Mouse (Mus musculus) B cell, adult 2 months (primary cell): ENCODE results near the gene Sarm1.
A peak's percentile ranks its signal among the peaks of the same experiment; 100 is the strongest.
"Not testable (repeated sequence)": the region's sequence is repeated elsewhere in the genome, so short reads cannot be mapped to it uniquely, and the experiment has no call there.

Source experiments
- DNase-seq, 2 experiments: peaks; one replicate each; pipeline ENCODE4 v3.0.0; 2022

Sarm1 gene

GRCm38 (mm10) chr11:78497544-78498522 is at the start of gene Sarm1:
Gene Sarm1, minus strand, starts transcription at chr11:78497754.
- DNase-seq, result peak; percentile 99 to 100

- no peak for DNase-seq
Measured at GRCm38 (mm10) chr11:78545181-78545580, 47.6 kb upstream of the Sarm1 start.

- DNase-seq, result no peak
Measured at GRCm38 (mm10) chr11:78544449-78545111, 47.0 kb upstream of the Sarm1 start.

- DNase-seq, result no peak
Measured at GRCm38 (mm10) chr11:78540358-78540757, 42.8 kb upstream of the Sarm1 start.

- DNase-seq, result no peak
Measured at GRCm38 (mm10) chr11:78536690-78537084, 39.1 kb upstream of the Sarm1 start.

- peak; percentile 97 to 98 for DNase-seq
Measured at GRCm38 (mm10) chr11:78536080-78536689, 38.6 kb upstream of the Sarm1 start, which contains the start of the genes Tnfaip1 and Ift20. Gene Tnfaip1, minus strand, starts transcription at chr11:78536332. Gene Ift20, plus strand, starts transcription at chr11:78536361.

GRCm38 (mm10) chr11:78535376-78536079 is 38.0 kb upstream of the Sarm1 start:
- DNase-seq, result peak; percentile 10 to 23

- no peak for DNase-seq
Measured at GRCm38 (mm10) chr11:78534516-78534915, 37.0 kb upstream of the Sarm1 start.

GRCm38 (mm10) chr11:78531515-78531914 is 34.0 kb upstream of the Sarm1 start:
- DNase-seq, result not testable (repeated sequence)

- DNase-seq, result no peak
Measured at GRCm38 (mm10) chr11:78531046-78531445, 33.5 kb upstream of the Sarm1 start.

GRCm38 (mm10) chr11:78530001-78530400 is 32.4 kb upstream of the Sarm1 start:
- DNase-seq, result no peak

- no peak for DNase-seq
Measured at GRCm38 (mm10) chr11:78528714-78529113, 31.2 kb upstream of the Sarm1 start.

- DNase-seq, result no peak
Measured at GRCm38 (mm10) chr11:78524838-78525237, 27.3 kb upstream of the Sarm1 start.

GRCm38 (mm10) chr11:78523241-78523955 is 25.8 kb upstream of the Sarm1 start:
- no peak for DNase-seq

GRCm38 (mm10) chr11:78522481-78522997 is 25.0 kb upstream of the Sarm1 start:
- DNase-seq, result peak; percentile 15 to 21

- DNase-seq, result no peak
Measured at GRCm38 (mm10) chr11:78521880-78522279, 24.3 kb upstream of the Sarm1 start.

- DNase-seq, result no peak
Measured at GRCm38 (mm10) chr11:78518931-78519330, 21.4 kb upstream of the Sarm1 start.

GRCm38 (mm10) chr11:78515549-78516325 is 18.2 kb upstream of the Sarm1 start:
- DNase-seq, result peak; percentile 33 to 53

GRCm38 (mm10) chr11:78513106-78513790 is 15.7 kb upstream of the Sarm1 start:
- no peak for DNase-seq
